Mouse (Mus musculus): ENCODE measurements around the gene Sox12. TPM values are rescaled to one million over a fixed set of nuclear protein-coding genes. Genes with fewer than 3 reads are reported as not detected.

Sox12 gene
- total RNA-seq (2014; rRNA removed) (47.1 and 47.8 TPM in 2 replicates), polyA plus RNA-seq (2015; fragmentation: Nextera tagmentation; extraction: Ambion mirVana) (10.0 and 11.9 TPM in 2 replicates)

DNA sequence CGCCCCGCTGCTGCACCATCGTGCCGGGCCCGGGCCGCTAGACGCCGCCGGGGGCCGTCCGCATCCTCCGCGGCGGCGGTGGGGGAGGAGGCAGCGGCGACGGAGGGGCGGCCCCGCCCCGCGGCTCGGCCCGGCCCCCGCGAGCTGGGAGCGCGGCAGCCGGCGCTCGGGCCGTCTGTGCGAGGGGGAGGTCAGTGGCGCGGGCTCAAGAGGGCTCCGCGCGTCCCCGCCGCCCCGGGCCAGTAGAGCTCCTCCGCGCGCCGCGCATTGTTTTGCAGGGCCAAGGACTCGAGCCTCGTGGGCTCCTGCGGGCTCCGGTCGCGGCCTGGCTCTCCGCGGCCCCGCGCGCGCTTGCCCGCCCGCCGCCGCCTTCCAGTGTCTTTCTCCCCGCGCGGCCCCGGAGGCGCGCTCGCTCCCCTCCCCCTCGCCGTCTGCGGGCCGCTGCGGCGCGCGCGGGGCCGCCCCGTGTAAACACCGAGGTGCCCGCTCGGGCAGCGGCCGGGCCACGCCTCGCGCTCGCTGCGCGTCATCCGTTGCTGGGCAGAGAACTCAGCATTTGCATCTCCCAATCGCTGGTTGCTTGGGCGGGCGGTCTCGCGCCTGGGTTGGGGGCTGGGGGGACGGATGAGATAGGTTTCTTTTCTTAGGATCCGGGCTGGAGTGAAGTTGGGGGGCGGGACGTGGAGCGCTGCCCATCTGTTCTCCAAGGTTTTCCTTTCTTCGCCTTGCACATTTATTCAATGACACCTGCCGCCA is at the start of gene Sox12:
Sox12 (minus strand) TSS at position 384 of the 756 bp plus-strand sequence.
- peak within 1 kb of the TSS; percentile 97 for H3K9ac ChIP-seq
- no peak for TF ChIP-seq CTCF (IDR thresholded peaks at IDR 0.05; ENCODE audit: low read depth)
- peak; percentile 98 for DNase-seq
- H3K4me1 ChIP-seq (ENCODE audit: insufficient read depth) = peaks cover 9% of the 10 kb centered on the region; the same call in 1 of the 2 replicates
- H3K36me3 ChIP-seq (ENCODE audit: insufficient read depth) = 0 out of 2 replicates have a peak, but pooled peaks cover 4% of the 10 kb centered on the region
- H3K9me3 ChIP-seq (ENCODE audit: low read length) = no peaks in the 10 kb centered on the region
- H3K27ac ChIP-seq (ENCODE audit: low read depth, low read length) = peak within 1 kb of the TSS; percentile 100
- 1% methylated on average over 84 of the region's 104 CpGs for WGBS
- H3K27me3 ChIP-seq (ENCODE audit: insufficient read depth, low read length) = no peaks in the 10 kb centered on the region
- ATAC-seq = peak; percentile 77
- H3K4me2 ChIP-seq (ENCODE audit: low read depth) = peak within 1 kb of the TSS; percentile 85
- peak within 1 kb of the TSS; percentile 91 for H3K4me3 ChIP-seq (ENCODE audit: low read depth, low read length)

DNA sequence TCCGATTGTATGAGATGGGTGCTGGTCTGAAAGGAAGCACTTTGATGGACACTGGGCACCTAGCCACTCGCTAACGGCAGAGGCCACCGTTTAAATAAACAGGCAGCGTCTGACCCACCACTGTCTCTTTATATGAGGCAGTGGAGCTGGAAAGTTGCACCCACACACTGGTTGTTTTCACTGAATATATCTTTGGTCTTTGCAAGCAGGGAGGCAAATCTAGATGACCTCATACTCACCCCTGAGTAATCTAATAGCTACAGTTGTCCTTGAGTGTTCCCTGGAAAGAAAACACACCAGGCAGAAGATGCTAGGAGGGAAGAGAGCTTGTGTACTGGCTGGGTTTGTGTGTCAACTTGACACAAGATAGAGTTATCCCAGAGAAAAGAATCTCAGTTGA is 49.6 kb upstream of the Sox12 start:
- H3K36me3 ChIP-seq (ENCODE audit: insufficient read depth) = no peaks in the 10 kb centered on the region
- no peaks in the 10 kb centered on the region for H3K9me3 ChIP-seq (ENCODE audit: low read length)
- H3K4me3 ChIP-seq (ENCODE audit: low read depth, low read length) = no peak overlapping the region
- no peak for ATAC-seq
- H3K4me2 ChIP-seq (ENCODE audit: low read depth) = no peak overlapping the region
- H3K27ac ChIP-seq (ENCODE audit: low read depth, low read length) = no peak overlapping the region
- no peak overlapping the region for H3K9ac ChIP-seq
- no peak for DNase-seq
- 0 out of 2 replicates have a peak, but pooled peaks cover 4% of the 10 kb centered on the region for H3K4me1 ChIP-seq (ENCODE audit: insufficient read depth)
- no peak for TF ChIP-seq CTCF (IDR thresholded peaks at IDR 0.05; ENCODE audit: low read depth)
- WGBS = 39% methylated on average over 5 of the region's 5 CpGs
- no peaks in the 10 kb centered on the region for H3K27me3 ChIP-seq (ENCODE audit: insufficient read depth, low read length)

DNA sequence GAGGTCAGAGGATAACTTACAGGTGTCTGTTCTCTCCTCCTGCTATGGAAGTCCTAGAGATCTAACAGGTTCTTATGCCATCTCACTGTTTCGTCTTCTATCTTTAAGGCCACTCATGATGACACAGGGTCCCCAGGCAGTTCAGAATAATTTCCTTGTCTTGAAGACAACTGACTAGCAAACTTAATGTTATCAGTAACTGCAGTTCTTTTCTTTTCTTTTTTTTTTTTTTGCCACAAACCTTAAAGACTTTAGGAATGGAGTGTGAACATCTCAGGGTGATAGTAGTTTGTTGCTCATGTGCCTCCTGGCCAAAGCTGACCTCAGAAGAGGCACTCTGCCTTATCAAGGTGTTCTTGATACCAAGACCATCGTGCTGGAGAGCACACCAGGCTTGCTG is 48.8 kb upstream of the Sox12 start:
- Histone ChIP-seq H3K4me1 (ENCODE audit: insufficient read depth) (0 out of 2 replicates have a peak, but pooled peaks cover 4% of the 10 kb centered on the region), H3K27me3 (ENCODE audit: insufficient read depth, low read length) (no peaks in the 10 kb centered on the region), H3K9me3 (ENCODE audit: low read length) (no peaks in the 10 kb centered on the region), H3K9ac (no peak overlapping the region), H3K36me3 (ENCODE audit: insufficient read depth) (no peaks in the 10 kb centered on the region), H3K27ac (ENCODE audit: low read depth, low read length) (no peak overlapping the region), H3K4me3 (ENCODE audit: low read depth, low read length) (no peak overlapping the region), H3K4me2 (ENCODE audit: low read depth) (no peak overlapping the region)
- TF ChIP-seq CTCF (IDR thresholded peaks at IDR 0.05; ENCODE audit: low read depth) = no peak
- DNase-seq = no peak
- 78% methylated on average over 2 of the region's 2 CpGs for WGBS
- ATAC-seq = no peak

DNA sequence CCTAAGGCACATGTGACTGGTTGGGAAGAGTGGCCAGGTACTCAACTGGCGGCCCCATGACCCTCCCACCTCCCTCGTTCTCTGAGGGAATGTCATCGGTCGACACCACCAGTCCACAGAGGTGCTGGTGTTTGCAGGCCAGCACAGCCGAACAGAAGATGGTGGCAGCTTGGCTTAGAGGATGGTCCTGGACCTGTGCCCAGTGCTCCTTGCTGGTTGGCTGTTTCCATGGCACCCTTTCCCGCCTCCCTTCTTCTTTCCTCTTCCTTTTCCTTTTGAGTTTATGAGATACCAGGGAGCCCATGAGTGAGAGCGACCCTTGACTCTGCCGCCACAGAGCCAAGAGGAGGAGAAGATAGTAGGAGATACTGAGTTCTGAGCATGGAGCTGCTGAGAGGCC is 45.4 kb upstream of the Sox12 start:
- Histone ChIP-seq H3K36me3 (ENCODE audit: insufficient read depth) (no peaks in the 10 kb centered on the region), H3K27ac (ENCODE audit: low read depth, low read length) (no peak overlapping the region), H3K27me3 (ENCODE audit: insufficient read depth, low read length) (no peaks in the 10 kb centered on the region), H3K9me3 (ENCODE audit: low read length) (no peaks in the 10 kb centered on the region), H3K4me2 (ENCODE audit: low read depth) (no peak overlapping the region), H3K4me3 (ENCODE audit: low read depth, low read length) (no peak overlapping the region), H3K9ac (no peak overlapping the region), H3K4me1 (ENCODE audit: insufficient read depth) (0 out of 2 replicates have a peak, but pooled peaks cover 4% of the 10 kb centered on the region)
- DNase-seq (peak; percentile 67), ATAC-seq (no peak)
- no peak for TF ChIP-seq CTCF (IDR thresholded peaks at IDR 0.05; ENCODE audit: low read depth)
- WGBS = 65% methylated on average over 8 of the region's 8 CpGs

DNA sequence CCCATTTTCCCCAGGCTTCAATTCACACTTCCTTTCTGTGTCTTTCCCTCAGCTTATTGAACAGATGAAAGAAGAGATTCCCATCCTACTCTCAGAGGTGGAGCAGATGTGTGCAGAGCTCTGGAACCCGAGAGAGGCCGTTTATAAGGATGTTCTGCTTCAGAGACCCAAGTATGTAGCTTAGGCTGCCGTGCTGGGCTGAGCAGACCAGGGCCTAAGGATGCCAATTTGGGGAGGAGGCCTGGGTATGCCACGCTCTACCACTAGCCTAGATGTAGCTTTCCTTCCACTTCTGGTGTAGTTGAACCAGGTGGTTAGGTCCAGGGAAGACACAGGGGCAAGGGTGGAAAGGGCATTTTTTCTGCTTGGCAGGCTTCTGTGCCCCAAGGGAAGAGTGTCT is 44.5 kb upstream of the Sox12 start:
- no peak for ATAC-seq
- TF ChIP-seq CTCF (IDR thresholded peaks at IDR 0.05; ENCODE audit: low read depth) = no peak
- Histone ChIP-seq H3K9ac (no peak overlapping the region), H3K27me3 (ENCODE audit: insufficient read depth, low read length) (no peaks in the 10 kb centered on the region), H3K27ac (ENCODE audit: low read depth, low read length) (no peak overlapping the region), H3K4me2 (ENCODE audit: low read depth) (no peak overlapping the region), H3K9me3 (ENCODE audit: low read length) (no peaks in the 10 kb centered on the region), H3K4me3 (ENCODE audit: low read depth, low read length) (no peak overlapping the region), H3K36me3 (ENCODE audit: insufficient read depth) (no peaks in the 10 kb centered on the region), H3K4me1 (ENCODE audit: insufficient read depth) (0 out of 2 replicates have a peak, but pooled peaks cover 4% of the 10 kb centered on the region)
- 80% methylated on average over 4 of the region's 4 CpGs for WGBS
- no peak for DNase-seq

DNA sequence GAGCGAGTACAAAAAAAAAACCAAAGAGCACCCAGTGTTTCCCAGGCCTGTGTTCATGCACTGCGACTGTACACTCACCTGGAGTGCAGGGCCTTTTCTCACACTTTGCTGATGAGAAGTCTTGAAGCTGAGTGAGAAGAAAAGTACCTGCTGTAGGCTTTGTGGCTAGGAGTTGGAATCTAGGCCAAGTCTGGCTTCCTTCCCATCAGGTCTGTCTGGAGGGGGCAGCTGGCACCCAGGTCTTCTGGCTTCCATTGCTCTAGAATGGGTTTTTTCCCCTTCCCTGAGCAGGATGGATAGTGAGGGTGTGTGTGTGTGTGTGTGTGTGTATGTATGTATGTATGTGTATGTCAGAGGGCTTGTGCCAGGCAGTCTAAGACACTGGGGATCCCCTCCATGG is 42.0 kb upstream of the Sox12 start:
- no peak for TF ChIP-seq CTCF (IDR thresholded peaks at IDR 0.05; ENCODE audit: low read depth)
- H3K9me3 ChIP-seq (ENCODE audit: low read length) = no peaks in the 10 kb centered on the region
- no peak for DNase-seq
- no peak overlapping the region for H3K4me3 ChIP-seq (ENCODE audit: low read depth, low read length)
- peaks cover 4% of the 10 kb centered on the region; the same call in 1 of the 2 replicates for H3K4me1 ChIP-seq (ENCODE audit: insufficient read depth)
- 84% methylated on average over 2 of the region's 2 CpGs for WGBS
- no peak overlapping the region for H3K27ac ChIP-seq (ENCODE audit: low read depth, low read length)
- H3K27me3 ChIP-seq (ENCODE audit: insufficient read depth, low read length) = no peaks in the 10 kb centered on the region
- H3K36me3 ChIP-seq (ENCODE audit: insufficient read depth) = no peaks in the 10 kb centered on the region
- no peak overlapping the region for H3K9ac ChIP-seq
- no peak for ATAC-seq
- H3K4me2 ChIP-seq (ENCODE audit: low read depth) = no peak overlapping the region

DNA sequence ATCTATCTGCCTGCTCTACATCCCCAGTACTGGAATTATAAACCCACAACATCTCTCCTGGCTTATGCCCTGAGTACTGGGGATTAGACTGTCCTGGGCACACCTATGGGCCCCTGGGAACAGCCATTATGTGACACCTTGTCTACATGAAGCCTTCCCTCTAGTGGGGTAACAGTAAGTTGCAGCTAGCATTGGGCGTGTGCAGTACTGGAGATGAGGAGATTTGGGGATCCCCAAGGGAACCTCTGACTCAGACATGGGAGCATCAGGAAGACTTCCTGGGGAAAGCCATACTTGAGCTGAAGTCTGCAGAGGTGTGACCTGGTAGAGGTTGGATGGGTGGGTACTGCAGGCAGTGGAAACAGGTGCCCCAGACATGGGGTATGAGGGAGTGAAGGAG is 41.1 kb upstream of the Sox12 start:
- 48% methylated on average over 1 of the region's 1 CpGs for WGBS

More for the DNA sequence above, 41.1 kb upstream of the Sox12 start:
- TF ChIP-seq CTCF (IDR thresholded peaks at IDR 0.05; ENCODE audit: low read depth) = peak; percentile 42
- Histone ChIP-seq H3K27ac (ENCODE audit: low read depth, low read length) (no peak overlapping the region), H3K4me1 (ENCODE audit: insufficient read depth) (peaks cover 4% of the 10 kb centered on the region; the same call in 1 of the 2 replicates), H3K4me3 (ENCODE audit: low read depth, low read length) (no peak overlapping the region), H3K9me3 (ENCODE audit: low read length) (no peaks in the 10 kb centered on the region), H3K9ac (no peak overlapping the region), H3K27me3 (ENCODE audit: insufficient read depth, low read length) (no peaks in the 10 kb centered on the region), H3K4me2 (ENCODE audit: low read depth) (no peak overlapping the region), H3K36me3 (ENCODE audit: insufficient read depth) (no peaks in the 10 kb centered on the region)
- no peak for ATAC-seq
- DNase-seq = no peak

All from forebrain, postnatal 0 days (tissue).